Mouse (Mus musculus): ENCODE measurements at regions not wholly inside any gene's neighbourhood (a gene's known extent, or its start where the extent isn't known, plus 50 kb on each side); places are given as distances from the start of the nearest gene placed in this dataset.

GRCm38 (mm10) chr13:71481205-71481604 lies 482.3 kb downstream of the Irx1 start:
- DNase-seq: no peak

DNA sequence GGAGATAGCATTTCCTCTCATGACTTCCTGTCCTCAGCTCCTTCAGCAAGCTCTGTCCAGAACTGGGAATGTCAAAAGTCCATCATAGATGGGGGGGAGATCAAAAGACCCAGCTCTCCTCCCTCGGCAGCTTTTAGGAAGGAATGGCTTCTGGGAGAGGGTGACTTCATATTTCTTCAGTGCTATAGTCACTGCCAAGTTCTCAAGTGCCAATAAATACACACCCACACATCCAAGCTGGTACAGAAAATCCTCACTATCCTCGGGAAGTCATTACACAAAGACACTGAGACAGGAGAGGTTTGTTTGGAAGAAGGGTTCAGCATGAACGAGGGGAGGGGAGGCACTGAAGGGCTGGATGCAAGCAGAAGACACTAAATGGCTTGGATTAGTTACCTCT lies 502.0 kb downstream of the Irx1 start:
- DNase-seq: no peak

GRCm38 (mm10) chr13:71460607-71461006 lies 502.9 kb downstream of the Irx1 start:
- no peak for DNase-seq

- no peak for DNase-seq
These were observed 503.4 kb downstream of the Irx1 start for GRCm38 (mm10) chr13:71460097-71460496.

- no peak for DNase-seq
These were observed 504.4 kb downstream of the Irx1 start for GRCm38 (mm10) chr13:71459022-71459536.

DNA sequence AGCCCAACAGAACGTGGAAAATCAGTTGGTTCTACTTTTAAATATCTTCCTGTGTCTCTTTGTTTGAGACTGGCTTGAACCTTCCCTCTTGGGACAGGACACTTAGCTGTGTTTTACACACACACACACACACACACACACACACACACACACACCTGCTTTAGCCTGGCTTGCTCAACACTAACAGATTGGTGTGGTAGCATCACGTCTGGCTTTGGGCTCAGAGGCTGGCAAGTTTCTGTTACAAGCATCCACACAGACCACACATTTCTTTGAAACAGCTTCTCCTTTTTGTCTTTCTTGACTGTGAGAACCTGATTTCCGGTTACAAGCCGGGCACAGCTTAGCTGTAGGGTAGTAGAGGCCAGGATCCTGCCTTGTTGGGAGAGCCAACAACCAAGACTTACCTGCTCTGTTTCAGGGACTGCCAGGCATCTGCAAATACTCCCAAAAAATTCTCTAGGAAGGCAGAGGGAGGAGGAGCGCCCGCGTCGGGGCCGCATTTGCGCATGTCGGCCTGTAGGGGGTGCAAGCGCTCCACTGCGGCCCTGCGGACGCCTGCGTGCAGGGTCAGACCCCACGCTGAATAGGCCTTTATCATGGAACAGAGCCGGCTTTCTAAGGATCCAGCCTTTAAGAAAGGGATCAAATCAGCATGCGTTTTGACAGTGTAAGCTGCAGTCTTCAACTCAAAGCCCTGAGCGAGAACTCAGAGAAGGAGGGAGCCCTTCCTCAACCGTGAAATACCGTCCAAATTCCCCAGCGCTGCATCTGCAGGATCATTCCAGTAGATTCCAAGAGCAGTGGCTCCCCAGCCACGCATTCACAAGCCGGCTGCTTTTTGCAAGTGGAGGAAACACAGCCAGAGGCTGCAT lies 505.2 kb downstream of the Irx1 start:
- DNase-seq: peak; percentile 4 to 36

GRCm38 (mm10) chr13:71457550-71457949 lies 506.0 kb downstream of the Irx1 start:
- no peak for DNase-seq

GRCm38 (mm10) chr13:71452258-71452657 lies 511.3 kb downstream of the Irx1 start:
- DNase-seq: no peak

- DNase-seq: no peak
These were observed 525.9 kb downstream of the Irx1 start for GRCm38 (mm10) chr13:71437601-71438099.

DNA sequence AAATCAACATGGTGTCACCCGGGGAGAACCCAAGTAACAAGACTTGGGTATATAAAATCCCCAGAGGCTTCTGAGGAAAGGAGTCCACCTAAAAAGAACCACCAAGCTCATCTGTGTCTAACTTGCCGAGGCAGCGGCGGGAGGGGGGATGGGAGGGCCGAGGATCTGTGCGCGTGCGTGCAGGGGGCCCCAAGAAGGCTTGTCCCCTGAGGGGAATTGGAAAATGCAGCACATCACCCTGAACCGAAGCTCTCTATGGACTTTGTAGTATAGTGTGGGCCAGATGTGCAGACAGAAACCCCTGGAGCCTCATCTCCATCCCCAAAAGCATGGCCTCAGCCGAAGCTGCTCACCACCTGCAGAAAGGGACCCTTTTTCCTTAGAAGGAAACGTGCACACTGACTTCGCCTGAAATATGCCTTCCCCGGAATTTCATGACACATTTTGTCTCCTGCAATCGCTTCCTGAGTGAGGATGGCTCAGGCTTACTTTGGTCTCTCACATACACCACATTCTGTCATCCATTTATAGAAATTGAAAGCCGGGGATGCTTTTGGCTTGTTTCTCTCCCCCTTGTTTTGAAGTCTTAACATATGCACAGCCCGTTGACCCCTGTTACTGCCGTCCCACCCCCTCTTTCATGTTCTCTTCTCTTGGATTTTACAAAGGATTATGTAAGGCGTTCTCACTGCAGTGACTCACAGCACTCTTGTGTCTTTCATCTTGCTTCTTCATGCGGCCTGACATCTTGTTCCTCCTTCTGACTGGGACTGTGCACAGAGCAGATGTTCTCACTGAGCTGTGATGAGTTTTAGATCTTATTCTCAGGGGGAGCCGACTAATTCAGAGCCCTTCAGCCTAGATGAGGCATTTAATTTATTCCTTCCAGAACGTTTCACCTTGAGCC lies 559.6 kb downstream of the Irx1 start:
- DNase-seq: no peak

DNA sequence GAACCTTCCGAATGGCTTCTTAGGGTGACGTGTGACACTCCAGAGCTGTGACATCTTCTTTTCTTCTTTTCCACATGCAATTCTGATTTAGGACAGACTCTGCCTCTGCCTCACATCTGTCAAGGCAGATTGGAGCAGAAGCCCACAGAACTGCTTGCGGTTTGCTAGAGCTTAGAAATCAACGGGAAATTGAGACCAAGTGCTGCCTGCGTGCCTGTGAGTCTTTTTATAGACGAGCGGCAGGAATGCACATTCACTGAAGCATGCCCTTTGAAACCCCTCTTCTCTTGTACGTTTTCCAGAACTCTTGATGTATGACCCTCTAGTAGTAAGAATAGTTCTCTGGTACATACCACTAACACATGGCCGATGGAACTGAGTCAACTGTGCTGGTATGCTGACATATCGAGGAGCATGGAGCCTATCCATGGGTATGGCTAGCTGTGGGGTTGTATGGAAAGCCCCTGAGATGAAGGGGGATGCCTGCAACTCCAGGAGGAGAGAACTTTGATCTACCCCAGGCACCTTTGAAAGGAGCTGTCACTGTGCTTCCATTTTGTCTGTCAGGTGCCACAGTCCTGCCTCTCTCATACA lies 552.2 kb upstream of the Adamts16 start:
- no peak for DNase-seq

DNA sequence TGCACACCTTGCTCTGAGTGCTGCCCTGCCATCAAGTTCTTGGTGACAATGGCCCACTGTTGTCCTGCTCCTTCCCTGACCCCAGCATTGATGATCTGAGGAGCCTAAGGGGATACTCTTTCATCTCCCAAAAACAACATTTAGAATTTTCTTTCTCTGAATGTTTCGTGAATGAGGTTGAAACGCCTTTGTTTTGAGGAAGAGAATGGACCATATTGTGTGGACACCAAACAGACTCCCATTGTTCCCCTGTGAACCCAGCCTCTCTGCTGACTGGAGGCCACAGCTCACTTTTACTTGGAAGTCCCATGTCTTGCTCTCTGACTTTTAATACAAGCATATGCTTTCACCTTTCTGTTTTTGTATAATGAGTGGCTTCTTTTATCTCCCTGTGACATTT lies 537.0 kb upstream of the Adamts16 start:
- no peak for DNase-seq

- DNase-seq: peak in 1 of 2 experiments; percentile 3
These were observed 534.4 kb upstream of the Adamts16 start for GRCm38 (mm10) chr13:71375909-71376606.

DNA sequence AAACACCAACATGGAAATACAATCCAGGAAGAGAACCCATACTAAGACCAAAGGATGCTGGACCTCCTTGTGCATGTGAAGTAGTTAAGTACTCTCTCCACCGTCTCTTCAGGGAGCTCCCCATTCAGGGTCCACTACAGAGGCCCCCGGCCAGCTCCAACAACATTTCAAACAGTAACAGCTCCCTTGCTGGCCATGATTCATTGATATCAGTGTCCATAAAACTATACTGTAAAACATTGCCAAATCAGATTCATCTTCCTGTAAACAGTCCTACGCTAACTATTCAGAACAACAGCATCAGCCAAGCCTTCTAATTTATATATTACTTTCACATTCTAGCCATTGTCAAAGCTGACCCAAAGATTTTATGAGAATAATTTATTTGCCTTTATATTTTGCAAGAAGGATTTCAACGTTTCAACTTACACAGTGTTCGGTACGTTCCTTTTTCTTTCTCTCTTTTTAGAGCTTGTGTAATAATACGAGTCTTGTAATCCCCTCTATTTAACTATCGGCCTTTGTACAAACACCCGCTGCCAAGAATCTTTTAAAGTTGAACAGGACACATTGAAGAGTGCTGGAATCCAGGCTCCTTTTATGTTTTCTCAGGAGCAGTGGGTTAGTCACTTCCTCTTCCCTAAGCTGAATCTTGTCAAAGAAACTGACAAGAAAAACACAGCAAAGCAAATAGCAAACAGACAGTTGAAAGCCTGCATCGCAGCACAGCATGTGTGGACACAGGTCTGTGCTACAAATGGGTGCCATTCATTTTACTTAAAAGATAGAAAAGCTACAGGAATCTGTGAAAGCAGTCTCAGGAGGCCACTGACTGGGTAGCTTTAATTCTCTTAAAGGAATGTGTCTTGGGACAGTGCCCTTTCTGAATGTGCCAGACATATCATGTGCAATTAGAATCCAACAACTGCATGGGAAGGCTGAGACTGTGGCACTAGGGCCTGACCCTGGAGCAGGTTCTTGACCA lies 531.4 kb upstream of the Adamts16 start:
- DNase-seq: no peak

- DNase-seq: no peak
These were observed 528.2 kb upstream of the Adamts16 start for GRCm38 (mm10) chr13:71369832-71370231.

DNA sequence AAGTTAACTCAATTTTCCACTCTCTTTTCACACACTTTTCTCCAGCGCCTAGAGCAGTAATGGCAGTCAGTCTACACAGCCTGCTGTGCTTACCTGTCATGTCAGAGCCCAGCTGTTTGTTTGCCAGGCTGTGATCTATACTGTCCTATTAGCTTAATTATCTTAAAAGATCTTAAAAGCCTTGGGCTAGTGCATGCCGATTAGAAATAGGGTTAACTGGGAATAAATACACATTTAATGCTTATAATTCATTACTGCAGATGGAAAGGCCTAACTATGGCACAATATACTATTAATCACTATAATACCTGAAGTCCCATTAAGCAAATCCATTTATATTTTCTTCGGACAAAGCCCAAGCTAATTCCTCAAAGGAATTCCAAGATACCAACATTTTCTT lies 523.6 kb upstream of the Adamts16 start:
- no peak for DNase-seq

GRCm38 (mm10) chr13:71362311-71362710 lies 520.7 kb upstream of the Adamts16 start:
- DNase-seq: no peak

DNA sequence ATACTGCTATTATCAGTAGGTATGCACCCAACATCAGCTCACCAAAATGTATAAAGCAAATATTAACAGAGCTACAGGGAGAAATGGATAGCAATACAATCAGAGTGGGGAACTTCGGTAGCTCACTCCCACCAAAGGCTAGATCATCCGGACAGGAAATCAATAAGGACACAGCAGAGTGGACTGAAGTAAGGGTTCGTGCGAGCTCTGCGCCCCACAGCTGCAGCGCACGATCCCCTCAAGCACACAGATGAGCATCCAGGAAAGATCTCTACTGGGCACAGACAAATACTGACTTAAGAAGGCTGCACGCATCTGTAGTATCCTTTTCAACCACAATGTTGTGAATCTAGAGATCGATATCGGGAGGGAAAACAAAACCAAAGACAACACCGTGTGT lies 517.5 kb upstream of the Adamts16 start:
- DNase-seq: no peak

DNA sequence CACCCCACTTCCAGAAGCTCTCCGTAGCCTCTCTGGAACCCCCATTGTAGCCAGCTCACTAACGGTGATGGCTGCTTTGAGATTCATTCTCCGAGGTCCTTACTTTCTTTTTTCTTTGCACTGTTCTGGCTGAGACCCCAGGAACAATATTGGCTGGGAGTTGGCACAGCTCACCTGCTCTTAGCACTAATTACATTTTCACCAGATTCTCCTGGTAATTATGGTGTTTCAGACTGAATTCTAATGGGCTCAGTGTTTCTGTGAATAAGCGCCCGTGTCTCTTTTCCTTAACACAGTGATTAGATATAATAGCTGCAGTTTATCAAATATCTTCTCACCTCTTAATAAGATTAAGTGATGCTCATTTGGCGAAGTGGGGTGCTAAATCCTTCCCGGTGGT lies 509.2 kb upstream of the Adamts16 start:
- no peak for DNase-seq

- no peak for DNase-seq
These were observed 501.3 kb upstream of the Adamts16 start for GRCm38 (mm10) chr13:71342921-71343320.

GRCm38 (mm10) chr13:71338700-71339099 lies 497.1 kb upstream of the Adamts16 start:
- no peak for DNase-seq
